Mouse (Mus musculus) testis, postnatal 14 days (tissue): Measurements from ENCODE around the gene Sp1.

Experiments
- DNase-seq: peaks from one replicate; pipeline ENCODE4 v3.0.0; 2021; ENCODE audit warnings: low spot score

Sp1 gene

GRCm38 (mm10) chr15:102399229-102400221, 6.4 kb upstream of the Sp1 start:
- peak; percentile 90 for DNase-seq

- no peak for DNase-seq
Measured at GRCm38 (mm10) chr15:102400476-102401045, 5.4 kb upstream of the Sp1 start.

- DNase-seq, result no peak
Measured at GRCm38 (mm10) chr15:102401278-102401677, 4.7 kb upstream of the Sp1 start.

GRCm38 (mm10) chr15:102402210-102402609, 3.7 kb upstream of the Sp1 start:
- no peak for DNase-seq

GRCm38 (mm10) chr15:102404608-102405488, 1.1 kb upstream of the Sp1 start:
- no peak for DNase-seq

- DNase-seq, result peak; percentile 88
Measured at GRCm38 (mm10) chr15:102406196-102406911, 411 bp downstream of the Sp1 start.

- no peak for DNase-seq
Measured at GRCm38 (mm10) chr15:102406912-102407580, 1.1 kb downstream of the Sp1 start.

GRCm38 (mm10) chr15:102407681-102408557, 2.0 kb downstream of the Sp1 start:
- DNase-seq, result no peak

GRCm38 (mm10) chr15:102408558-102409130, 2.7 kb downstream of the Sp1 start:
- no peak for DNase-seq

GRCm38 (mm10) chr15:102409286-102409685, 3.3 kb downstream of the Sp1 start:
- DNase-seq, result no peak

- DNase-seq, result no peak
Measured at GRCm38 (mm10) chr15:102411077-102411476, 5.1 kb downstream of the Sp1 start.

- DNase-seq, result no peak
Measured at GRCm38 (mm10) chr15:102413687-102414086, 7.7 kb downstream of the Sp1 start.

- no peak for DNase-seq
Measured at GRCm38 (mm10) chr15:102417524-102417923, 11.6 kb downstream of the Sp1 start.

- DNase-seq, result no peak
Measured at GRCm38 (mm10) chr15:102420986-102421385, 15.0 kb downstream of the Sp1 start.

GRCm38 (mm10) chr15:102421437-102421836, 15.5 kb downstream of the Sp1 start:
- no peak for DNase-seq

- no peak for DNase-seq
Measured at GRCm38 (mm10) chr15:102423602-102424240, 17.8 kb downstream of the Sp1 start.

- no peak for DNase-seq
Measured at GRCm38 (mm10) chr15:102424657-102425056, 18.7 kb downstream of the Sp1 start.

- DNase-seq, result no peak
Measured at GRCm38 (mm10) chr15:102426963-102427362, 21.0 kb downstream of the Sp1 start.

- DNase-seq, result no peak
Measured at GRCm38 (mm10) chr15:102432046-102432445, 26.1 kb downstream of the Sp1 start.
